Mouse (Mus musculus): ENCODE measurements around the gene Cxcl2. TPM values are rescaled to one million over a fixed set of nuclear protein-coding genes. Genes with fewer than 3 reads are reported as not detected.

Cxcl2 gene
- total RNA-seq, 4 experiments from 2014 or later: not detected

Other genes with a start within 250 kb of the Cxcl2 start
- gene Cxcl5, start 144.5 kb upstream of the Cxcl2 start, total RNA-seq (2022): 1 to 10 TPM in 1 of 4 experiments, under 1 TPM in 3; 0.30 to 1.9 (median 0.64) TPM
- gene Ppbp, start 135.4 kb upstream of the Cxcl2 start, total RNA-seq (2022): under 1 TPM in 2 of 4 experiments, not detected in 2; 0.35 to 0.80 TPM
- 1 to 10 TPM; 2.2 to 3.3 (median 2.8) TPM for gene Pf4, start 131.4 kb upstream of the Cxcl2 start, total RNA-seq (2022)
- not detected for gene Cxcl3, start 117.8 kb upstream of the Cxcl2 start, total RNA-seq (2022)
- not detected for gene Cxcl15, start 109.3 kb upstream of the Cxcl2 start, total RNA-seq (2022)
- under 1 TPM in 1 of 4 experiments, not detected in 3; 0.46 TPM for gene Cxcl1, start 12.6 kb upstream of the Cxcl2 start, total RNA-seq (2022)
- gene Mthfd2l, start 27.2 kb downstream of the Cxcl2 start, total RNA-seq (2022): 10 to 100 TPM; 16.5 to 20.0 (median 18.4) TPM
- gene Epgn, start 123.6 kb downstream of the Cxcl2 start, total RNA-seq (2022): not detected
- not detected for gene Ereg, start 170.8 kb downstream of the Cxcl2 start, total RNA-seq (2022)
- gene Areg, start 235.7 kb downstream of the Cxcl2 start, total RNA-seq (2022): not detected

Data from left cerebral cortex, adult 8-10 months (tissue).